Mouse (Mus musculus) kidney, embryonic 14.5 days (tissue): ENCODE measurements at regions not wholly inside any gene's neighbourhood (a gene's known extent, or its start where the extent isn't known, plus 50 kb on each side); places are given as distances from the start of the nearest gene placed in this dataset.

Source experiments
- ATAC-seq: fragments of 200-750 bp; cut with Nextera tagmentation; 2 replicates; pipeline ENCODE4 v1.8.0; 2017; ENCODE audit warnings: moderate number of reproducible peaks, mild to moderate bottlenecking, moderate TSS enrichment, moderate library complexity; ENCODE audit not compliant: low FRiP score, low TSS enrichment
- H3K27ac ChIP-seq: fragments of 300-500 bp; sonication (generic); 2 replicates; pipeline ENCODE4 v1.5.1; 2014; ENCODE audit warnings: low read depth, mild to moderate bottlenecking, low read length, moderate library complexity, mixed read lengths
- H3K27me3 ChIP-seq: fragments of 300-500 bp; sonication (generic); 2 replicates; pipeline ENCODE4 v1.6.1; 2014; ENCODE audit warnings: mild to moderate bottlenecking, low read length; ENCODE audit not compliant: control insufficient read depth, insufficient read depth
- H3K36me3 ChIP-seq: fragments of 300-500 bp; sonication (generic); 2 replicates; pipeline ENCODE4 v1.6.1; 2014; ENCODE audit warnings: low read length, mixed read lengths; ENCODE audit not compliant: control insufficient read depth, insufficient read depth
- H3K4me1 ChIP-seq: fragments of 300-500 bp; sonication (generic); 2 replicates; pipeline ENCODE4 v1.6.1; 2014; ENCODE audit warnings: low read length, mixed read lengths; ENCODE audit not compliant: control insufficient read depth, insufficient read depth
- H3K4me2 ChIP-seq: fragments of 300-500 bp; sonication (generic); replicated peaks from 2 replicates; pipeline ENCODE4 v1.6.1; 2014; ENCODE audit warnings: low read depth, mild to moderate bottlenecking, low read length
- H3K4me3 ChIP-seq: fragments of 300-500 bp; sonication (generic); 2 replicates; pipeline ENCODE4 v1.5.1; 2014; ENCODE audit warnings: mild to moderate bottlenecking, low read length
- H3K9ac ChIP-seq: fragments of 300-500 bp; sonication (generic); 2 replicates; pipeline ENCODE4 v1.6.1; 2014; ENCODE audit warnings: low read depth, mild to moderate bottlenecking, low read length, moderate library complexity
- H3K9me3 ChIP-seq: fragments of 300-500 bp; sonication (generic); 2 replicates; pipeline ENCODE4 v1.6.1; 2016; ENCODE audit warnings: low read length; ENCODE audit not compliant: control insufficient read depth
- WGBS: fragments of 180-500 bp; shearing (Covaris S2); extraction: QIAGEN DNeasy Blood & Tissue Kit; methylation state at CpG from one replicate; pipeline ENCODE4 v1.1.7; 2014; 5-methylcytosine and 5-hydroxymethylcytosine counted together

DNA sequence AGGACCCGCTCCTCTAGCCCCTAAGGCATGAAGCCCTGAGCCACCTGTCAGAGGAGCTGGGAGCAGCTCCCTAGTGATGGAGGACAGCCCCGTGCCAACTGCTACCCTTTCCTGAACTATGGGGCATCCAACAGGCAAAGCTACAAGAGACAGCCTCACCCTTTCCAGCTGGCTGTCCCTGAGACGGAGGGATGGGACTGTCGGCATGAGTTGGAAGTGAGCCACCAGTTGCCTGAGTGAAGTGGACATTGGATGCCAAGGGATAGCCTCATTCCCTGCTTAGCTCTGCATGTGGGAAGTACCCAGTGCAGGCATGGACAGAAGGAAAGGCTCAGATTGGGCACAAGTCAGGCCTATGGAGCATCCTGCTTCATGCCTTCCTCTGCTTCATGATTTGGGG lies 112.3 kb upstream of the Igsf21 start:
- Histone ChIP-seq H3K9me3 (no peaks in the 10 kb centered on the region), H3K27ac (no peak overlapping the region), H3K36me3 (no peaks in the 10 kb centered on the region), H3K4me3 (no peak overlapping the region), H3K27me3 (no peaks in the 10 kb centered on the region; the same call in 1 of the 2 replicates), H3K4me1 (no peaks in the 10 kb centered on the region), H3K9ac (no peak overlapping the region), H3K4me2 (no peak overlapping the region)
- WGBS: 87% methylated on average over 4 of the region's 4 CpGs
- ATAC-seq: no peak

DNA sequence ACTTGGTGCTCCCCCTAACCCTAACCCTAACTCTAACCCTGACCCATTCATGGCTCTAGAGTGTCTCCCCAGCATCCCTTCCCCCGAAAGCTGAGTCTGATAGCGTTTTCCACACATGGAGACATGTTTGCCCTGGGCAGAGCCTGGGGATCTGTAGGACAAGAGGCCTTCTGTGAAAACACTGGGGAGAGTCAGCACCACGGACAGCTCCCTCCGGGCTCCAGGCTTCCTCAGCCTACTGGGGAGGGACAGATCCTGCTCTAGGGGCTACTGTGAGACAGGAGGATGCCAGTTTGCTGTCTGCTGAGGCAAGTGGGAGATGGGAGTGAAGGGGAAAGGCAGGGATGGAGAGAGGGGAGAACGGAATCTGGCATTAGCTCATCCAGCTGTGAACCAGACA lies 111.5 kb upstream of the Igsf21 start:
- Histone ChIP-seq H3K9me3 (no peaks in the 10 kb centered on the region), H3K27me3 (no peaks in the 10 kb centered on the region; the same call in 1 of the 2 replicates), H3K36me3 (no peaks in the 10 kb centered on the region), H3K4me3 (no peak overlapping the region), H3K4me2 (no peak overlapping the region), H3K27ac (no peak overlapping the region), H3K4me1 (no peaks in the 10 kb centered on the region), H3K9ac (no peak overlapping the region)
- 15% methylated on average over 5 of the region's 5 CpGs for WGBS
- no peak for ATAC-seq

DNA sequence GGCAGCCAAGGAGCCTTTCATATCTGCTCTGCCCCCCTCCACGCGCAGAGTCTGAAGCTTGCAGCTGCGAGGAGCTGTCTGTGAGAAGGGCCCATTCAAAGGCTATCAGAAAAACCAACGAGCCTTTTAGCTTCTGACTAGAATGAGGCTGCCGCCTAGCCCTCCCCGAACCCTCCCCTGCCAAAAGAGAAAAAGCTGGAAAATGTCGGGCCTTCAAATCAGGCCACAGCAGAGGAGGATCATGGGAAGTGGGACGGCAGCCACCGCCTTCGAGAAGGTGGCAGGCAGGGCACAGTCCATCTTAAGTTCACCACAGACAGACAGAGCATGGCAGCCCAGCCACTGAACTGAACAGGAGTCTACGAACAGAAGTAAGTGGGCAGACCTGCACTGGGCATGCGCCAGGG lies 108.6 kb upstream of the Igsf21 start:
- H3K27me3 ChIP-seq: no peaks in the 10 kb centered on the region; the same call in 1 of the 2 replicates
- no peak overlapping the region for H3K4me2 ChIP-seq
- H3K27ac ChIP-seq: no peak overlapping the region
- no peaks in the 10 kb centered on the region for H3K4me1 ChIP-seq
- H3K9ac ChIP-seq: no peak overlapping the region
- WGBS: 76% methylated on average over 12 of the region's 12 CpGs
- ATAC-seq: no peak
- no peaks in the 10 kb centered on the region for H3K36me3 ChIP-seq
- H3K4me3 ChIP-seq: no peak overlapping the region
- no peaks in the 10 kb centered on the region for H3K9me3 ChIP-seq

DNA sequence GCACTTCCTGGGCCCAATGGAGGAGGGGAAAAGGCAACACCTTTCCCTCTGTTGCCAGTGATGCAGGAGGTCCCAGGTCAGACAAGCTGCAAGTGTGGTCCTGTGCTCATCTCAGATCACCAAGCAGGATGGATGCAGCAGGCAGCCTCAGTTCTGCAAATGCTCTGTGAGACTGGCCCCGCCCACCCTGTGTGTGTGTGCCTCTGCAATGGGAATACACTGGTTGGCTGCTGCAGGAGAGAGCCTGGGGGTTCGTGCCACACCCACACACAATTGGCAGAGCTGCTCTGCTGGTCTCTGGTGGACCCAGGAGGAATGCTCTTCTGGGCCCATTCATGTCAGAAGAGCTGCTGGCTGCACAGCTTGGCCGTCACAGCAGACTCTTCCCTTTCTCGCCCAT lies 102.2 kb upstream of the Igsf21 start:
- Histone ChIP-seq H3K27me3 (no peaks in the 10 kb centered on the region), H3K4me1 (no peaks in the 10 kb centered on the region), H3K9ac (no peak overlapping the region), H3K36me3 (no peaks in the 10 kb centered on the region), H3K4me3 (no peak overlapping the region), H3K27ac (no peak overlapping the region), H3K9me3 (no peaks in the 10 kb centered on the region), H3K4me2 (no peak overlapping the region)
- 56% methylated on average over 4 of the region's 4 CpGs for WGBS
- ATAC-seq: no peak

GRCm38 (mm10) chr4:140330138-140330537 lies 83.6 kb upstream of the Igsf21 start:
- ATAC-seq: no peak

GRCm38 (mm10) chr4:140326706-140327440 lies 80.3 kb upstream of the Igsf21 start:
- Histone ChIP-seq H3K4me3 (no peak overlapping the region), H3K27ac (no peak overlapping the region), H3K36me3 (no peaks in the 10 kb centered on the region), H3K27me3 (no peaks in the 10 kb centered on the region), H3K4me1 (no peaks in the 10 kb centered on the region), H3K4me2 (no peak overlapping the region), H3K9me3 (peaks cover 4% of the 10 kb centered on the region; the same call in 1 of the 2 replicates), H3K9ac (no peak overlapping the region)
- 30% methylated on average over 10 of the region's 10 CpGs for WGBS
- no peak for ATAC-seq

More at GRCm38 (mm10) chr4:140330138-140330537, 83.6 kb upstream of the Igsf21 start:
- Histone ChIP-seq H3K4me1 (no peaks in the 10 kb centered on the region), H3K36me3 (no peaks in the 10 kb centered on the region), H3K4me2 (no peak overlapping the region), H3K9ac (no peak overlapping the region), H3K4me3 (no peak overlapping the region), H3K9me3 (no peaks in the 10 kb centered on the region), H3K27ac (no peak overlapping the region), H3K27me3 (no peaks in the 10 kb centered on the region)
- WGBS: 90% methylated on average over 4 of the region's 4 CpGs

GRCm38 (mm10) chr4:140325677-140326052 lies 79.1 kb upstream of the Igsf21 start:
- Histone ChIP-seq H3K36me3 (no peaks in the 10 kb centered on the region), H3K27me3 (no peaks in the 10 kb centered on the region), H3K4me3 (no peak overlapping the region), H3K4me2 (no peak overlapping the region), H3K9ac (no peak overlapping the region), H3K9me3 (peaks cover 4% of the 10 kb centered on the region; the same call in 1 of the 2 replicates), H3K27ac (no peak overlapping the region), H3K4me1 (no peaks in the 10 kb centered on the region)
- no peak for ATAC-seq
- 91% methylated on average over 7 of the region's 7 CpGs for WGBS

- no peaks in the 10 kb centered on the region for H3K36me3 ChIP-seq
Measured at GRCm38 (mm10) chr4:140324971-140325676, 78.5 kb upstream of the Igsf21 start.

More at GRCm38 (mm10) chr4:140324971-140325676, 78.5 kb upstream of the Igsf21 start:
- no peak overlapping the region for H3K27ac ChIP-seq
- no peak overlapping the region for H3K9ac ChIP-seq
- no peak overlapping the region for H3K4me3 ChIP-seq
- H3K27me3 ChIP-seq: no peaks in the 10 kb centered on the region
- no peak for ATAC-seq
- H3K4me2 ChIP-seq: no peak overlapping the region
- H3K4me1 ChIP-seq: no peaks in the 10 kb centered on the region
- 89% methylated on average over 8 of the region's 8 CpGs for WGBS
- H3K9me3 ChIP-seq: peaks cover 4% of the 10 kb centered on the region; the same call in 1 of the 2 replicates
